Comparison of ENCODE assay signal across 8 mouse cellular contexts in the genomic region with DNA sequence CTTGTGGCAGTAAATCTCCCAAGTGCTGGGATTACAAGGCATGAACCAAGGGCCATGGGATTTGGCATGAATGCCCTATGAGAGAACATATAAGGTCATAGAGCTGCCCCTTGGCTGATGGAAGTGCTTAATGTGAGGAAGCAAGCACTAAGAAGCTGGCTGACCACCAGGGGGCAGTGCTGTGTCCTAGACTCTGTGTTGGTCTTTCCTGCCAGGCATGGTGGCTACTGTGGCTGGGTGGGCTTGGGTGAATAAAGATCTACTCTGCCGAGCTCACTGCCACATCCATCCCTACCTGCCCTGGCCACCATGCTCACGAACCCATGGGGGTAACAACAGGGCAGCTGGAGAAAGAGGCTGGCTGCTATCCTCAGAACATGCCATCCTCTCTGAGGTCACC. TPM values are rescaled to one million over a fixed set of nuclear protein-coding genes. Genes with fewer than 3 reads are reported as not detected.
DNase-seq lines count a peak whose midpoint lies in the region; ATAC-seq and TF ChIP-seq lines count a peak whose summit lies in the region.

No protein-coding gene starts in this region.

- DNase-seq in forebrain, embryonic 14.5 days (ENCODE audit: low spot score) = peak; percentile 80
- peak; percentile 60 to 70 for DNase-seq in CD8-positive naive resting alpha-beta T cell, adult 2 months (ENCODE audit: low read depth in 2 of 2, low spot score in 2 of 2)
- peak; percentile 77 for DNase-seq in brain, embryonic 14.5 days (ENCODE audit: low read depth)
- peak; percentile 38 to 60 for DNase-seq in frontal cortex, postnatal 36 days (ENCODE audit: low spot score in 2 of 2)
- DNase-seq in layer of hippocampus, adult 2 months (ENCODE audit: low spot score in 2 of 2) = peak in 1 of 2 experiments; percentile 79
- peak; percentile 63 to 89 for DNase-seq in spleen, postnatal 4 days (ENCODE audit: low spot score in 2 of 2)

- H3K9me3 ChIP-seq in forebrain, embryonic 14.5 days (replicated peaks; ENCODE audit: control insufficient read depth, low read length) = no peaks in the 10 kb centered on the region
- H3K9me3 ChIP-seq in forebrain, embryonic 12.5 days = peaks cover 5% of the 10 kb centered on the region; the same call in 1 of the 2 replicates

- WGBS in forebrain, embryonic 14.5 days = 47% methylated on average over 2 of the region's 2 CpGs
- 44% methylated on average over 2 of the region's 2 CpGs for WGBS in forebrain, embryonic 12.5 days

- H3K9ac ChIP-seq in forebrain, embryonic 14.5 days (ENCODE audit: low read length) = no peak overlapping the region
- no peak overlapping the region for H3K9ac ChIP-seq in forebrain, embryonic 12.5 days

- H3K4me1 ChIP-seq in forebrain, embryonic 14.5 days (ENCODE audit: control insufficient read depth, insufficient read depth, low read length) = no peaks in the 10 kb centered on the region
- peaks cover 13% of the 10 kb centered on the region for H3K4me1 ChIP-seq in forebrain, embryonic 12.5 days

- no peak for TF ChIP-seq POLR2A in brain, embryonic 14.5 days (IDR thresholded peaks at IDR 0.05; ENCODE audit: borderline replicate concordance, extremely low read depth, insufficient read depth, insufficient read length, poor library complexity, severe bottlenecking)

- peaks cover 31% of the 10 kb centered on the region for H3K27me3 ChIP-seq in forebrain, embryonic 14.5 days (replicated peaks; ENCODE audit: control insufficient read depth, insufficient read depth, low read length)
- peaks cover 44% of the 10 kb centered on the region for H3K27me3 ChIP-seq in forebrain, embryonic 12.5 days

- H3K36me3 ChIP-seq in forebrain, embryonic 14.5 days (ENCODE audit: control insufficient read depth, insufficient read depth, low read length) = no peaks in the 10 kb centered on the region
- no peaks in the 10 kb centered on the region for H3K36me3 ChIP-seq in forebrain, embryonic 12.5 days (replicated peaks)

- H3K4me2 ChIP-seq in forebrain, embryonic 14.5 days (ENCODE audit: low read length) = no peak overlapping the region
- H3K4me2 ChIP-seq in forebrain, embryonic 12.5 days = no peak overlapping the region

- H3K27ac ChIP-seq in forebrain, embryonic 14.5 days (ENCODE audit: low read depth, low read length) = no peak overlapping the region
- no peak overlapping the region for H3K27ac ChIP-seq in forebrain, embryonic 12.5 days
- no peak overlapping the region for H3K27ac ChIP-seq in layer of hippocampus, adult 2 months

- no peak overlapping the region for H3K4me3 ChIP-seq in forebrain, embryonic 14.5 days (ENCODE audit: low read depth, low read length)
- H3K4me3 ChIP-seq in forebrain, embryonic 12.5 days (replicated peaks) = no peak overlapping the region
- H3K4me3 ChIP-seq in layer of hippocampus, adult 2 months = no peak overlapping the region

- peak; percentile 74 for TF ChIP-seq CTCF in brain, embryonic 14.5 days (IDR thresholded peaks at IDR 0.05; ENCODE audit: borderline replicate concordance, extremely low read depth, insufficient read depth, insufficient read length)
- peak; percentile 89 for TF ChIP-seq CTCF in layer of hippocampus, adult 2 months (conservative IDR thresholded peaks at IDR 0.05)

- no peak for ATAC-seq in forebrain, embryonic 14.5 days
- no peak for ATAC-seq in forebrain, embryonic 12.5 days (ENCODE audit: low FRiP score)
- ATAC-seq in megakaryocyte progenitor cell, adult 5-6 weeks (replicated peaks; ENCODE audit: poor library complexity) = peak; percentile 72

RNA-seq across cellular contexts. Expression of gene Disc1, which starts 2.0 kb away (rescaled TPM):
- 0.30 and 0.62 TPM in 2 replicates for polyA plus RNA-seq in forebrain, embryonic 14.5 days (2014; fragmentation: Nextera tagmentation; extraction: Ambion mirVana)
- 0.63 and 2.3 TPM in 2 replicates for polyA plus RNA-seq in forebrain, embryonic 12.5 days (2016; fragmentation: Nextera tagmentation; extraction: Ambion mirVana)
- polyA plus RNA-seq in brain, embryonic 14.5 days (2012; rRNA removed) = 1.6 and 2.1 TPM in 2 replicates
- 1 to 10 TPM; 5.6 to 6.1 TPM for total RNA-seq in layer of hippocampus, adult 2 months (2021)
- 1.0 and 1.2 TPM in 2 replicates for total RNA-seq in megakaryocyte progenitor cell, adult 5-6 weeks (2015)
- 1.1 and 1.4 TPM in 2 replicates for total RNA-seq in megakaryocyte progenitor cell, adult 5-6 weeks (2017)

RNA-seq across cellular contexts. Expression of gene Tsnax, which starts 39.2 kb away (rescaled TPM):
- polyA plus RNA-seq in forebrain, embryonic 14.5 days (2014; fragmentation: Nextera tagmentation; extraction: Ambion mirVana) = 171 and 186 TPM in 2 replicates
- 122 and 134 TPM in 2 replicates for polyA plus RNA-seq in forebrain, embryonic 12.5 days (2016; fragmentation: Nextera tagmentation; extraction: Ambion mirVana)
- polyA plus RNA-seq in brain, embryonic 14.5 days (2012; rRNA removed) = 160 and 167 TPM in 2 replicates
- 100 to 1,000 TPM; 150 to 154 TPM for total RNA-seq in layer of hippocampus, adult 2 months (2021)
- 52.7 and 57.6 TPM in 2 replicates for total RNA-seq in megakaryocyte progenitor cell, adult 5-6 weeks (2015)
- 71.7 and 88.4 TPM in 2 replicates for total RNA-seq in megakaryocyte progenitor cell, adult 5-6 weeks (2017)
